Mouse (Mus musculus) C2C12 (cell line): ENCODE results near the gene Pign.

Experiments used
- CEBPB ChIP-seq: IDR thresholded peaks from one replicate; pipeline ENCODE4 v1.6.1; 2011; ENCODE audit warnings: low read depth, mild to moderate bottlenecking, control low read depth, moderate library complexity
- CTCF ChIP-seq: IDR thresholded peaks from one replicate; pipeline ENCODE4 v1.5.1; 2011; ENCODE audit not compliant: control insufficient read depth, insufficient read depth, insufficient read length
- MAX ChIP-seq: IDR thresholded peaks from one replicate; pipeline ENCODE4 v1.6.1; 2011; ENCODE audit warnings: mild to moderate bottlenecking, control low read depth
- USF1 ChIP-seq: IDR thresholded peaks from one replicate; pipeline ENCODE4 v1.6.1; 2011; ENCODE audit warnings: low read depth, mild to moderate bottlenecking, control low read depth, moderate library complexity

DNA sequence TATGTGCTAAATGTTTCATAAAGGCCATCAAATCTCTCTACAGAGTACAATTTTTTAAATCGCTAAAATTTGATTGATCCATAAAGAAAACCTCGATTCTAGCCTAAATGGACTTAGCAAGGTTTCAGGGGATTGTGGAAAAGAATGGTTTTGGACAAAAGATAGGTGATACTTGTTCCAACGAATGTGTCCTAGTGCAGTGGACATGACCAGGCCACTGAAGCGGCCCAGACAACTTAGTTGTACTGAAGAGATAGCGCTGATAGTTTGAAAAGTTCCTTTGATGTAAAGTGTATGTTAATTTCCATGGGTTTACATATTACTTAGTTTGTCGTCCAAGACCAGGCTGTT is 682 bp downstream of the Pign start:
- no peak for TF ChIP-seq USF1
- no peak for TF ChIP-seq MAX
- no peak for TF ChIP-seq CEBPB
- no peak for TF ChIP-seq CTCF
